Mouse (Mus musculus): ENCODE measurements around the gene Fam114a2. TPM values are rescaled to one million over a fixed set of nuclear protein-coding genes. Genes with fewer than 3 reads are reported as not detected.
A peak's percentile ranks its signal among the peaks of the same experiment; 100 is the strongest.

Fam114a2 gene
- polyA plus RNA-seq, 1 experiment, result 28.7 TPM

- no peak overlapping the region for H3K4me2 ChIP-seq (ENCODE audit: low read depth)
Measured at GRCm38 (mm10) chr11:57467159-57468110, 51.0 kb downstream of the Fam114a2 start.

GRCm38 (mm10) chr11:57465844-57466243, 52.6 kb downstream of the Fam114a2 start:
- Histone ChIP-seq H3K4me2 (ENCODE audit: low read depth) (no peak overlapping the region), H3K36me3 (ENCODE audit: control insufficient read depth, insufficient read depth) (no peaks in the 10 kb centered on the region)
- TF ChIP-seq USF1 (IDR thresholded peaks at IDR 0.05; ENCODE audit: low read depth) (no peak), MYOG (IDR thresholded peaks at IDR 0.05; ENCODE audit: control insufficient read depth in 1 of 3, insufficient read depth in 1 of 3, insufficient read length in 2 of 3, low read depth in 2 of 3) (no peak), REST (IDR thresholded peaks at IDR 0.05; ENCODE audit: insufficient read depth, insufficient read length) (no peak)

More at GRCm38 (mm10) chr11:57467159-57468110, 51.0 kb downstream of the Fam114a2 start:
- Histone ChIP-seq H3K27me3 (ENCODE audit: control insufficient read depth, insufficient read depth, insufficient read length) (no peaks in the 10 kb centered on the region), H3K79me2 (ENCODE audit: control insufficient read depth, insufficient read depth) (no peaks in the 10 kb centered on the region), H3K4me3 (no peak overlapping the region), H3ac (ENCODE audit: control insufficient read depth, insufficient read length) (no peak overlapping the region), H3K36me3 (ENCODE audit: control insufficient read depth, insufficient read depth) (no peaks in the 10 kb centered on the region)
- TF ChIP-seq TCF12 (IDR thresholded peaks at IDR 0.05; ENCODE audit: insufficient read depth, poor library complexity, severe bottlenecking), result no peak
- no peak for TF ChIP-seq POLR2AphosphoS2 (IDR thresholded peaks at IDR 0.05; ENCODE audit: insufficient read length, low read depth)
- no peak for TF ChIP-seq CEBPB (IDR thresholded peaks at IDR 0.05; ENCODE audit: insufficient read depth, poor library complexity, severe bottlenecking)
- no peak for TF ChIP-seq POLR2A (IDR thresholded peaks at IDR 0.05; ENCODE audit: insufficient read length, low read depth)
- TF ChIP-seq SRF (IDR thresholded peaks at IDR 0.05; ENCODE audit: control insufficient read depth, insufficient read length, low read depth), result no peak
- TF ChIP-seq E2F4 (IDR thresholded peaks at IDR 0.05; ENCODE audit: insufficient read depth), result no peak
- no peak for TF ChIP-seq MAX (IDR thresholded peaks at IDR 0.05; ENCODE audit: low read depth)
- TF ChIP-seq USF1 (IDR thresholded peaks at IDR 0.05; ENCODE audit: low read depth), result no peak

GRCm38 (mm10) chr11:57465025-57465424, 53.4 kb downstream of the Fam114a2 start:
- TF ChIP-seq USF1 (IDR thresholded peaks at IDR 0.05; ENCODE audit: low read depth) (no peak), REST (IDR thresholded peaks at IDR 0.05; ENCODE audit: insufficient read depth, insufficient read length) (no peak), CEBPB (IDR thresholded peaks at IDR 0.05; ENCODE audit: insufficient read depth, poor library complexity, severe bottlenecking) (no peak), E2F4 (IDR thresholded peaks at IDR 0.05; ENCODE audit: insufficient read depth) (no peak), POLR2A (IDR thresholded peaks at IDR 0.05; ENCODE audit: insufficient read length, low read depth) (no peak), MAX (IDR thresholded peaks at IDR 0.05; ENCODE audit: low read depth) (no peak), TCF12 (IDR thresholded peaks at IDR 0.05; ENCODE audit: insufficient read depth, poor library complexity, severe bottlenecking) (no peak), MYOG (IDR thresholded peaks at IDR 0.05; ENCODE audit: control insufficient read depth in 1 of 3, insufficient read depth in 1 of 3, insufficient read length in 2 of 3, low read depth in 2 of 3) (no peak), TCF3 (IDR thresholded peaks at IDR 0.05; ENCODE audit: insufficient read length, low read depth) (no peak)
- Histone ChIP-seq H3K4me2 (ENCODE audit: low read depth) (no peak overlapping the region), H3ac (ENCODE audit: control insufficient read depth, insufficient read length) (no peak overlapping the region), H3K36me3 (ENCODE audit: control insufficient read depth, insufficient read depth) (no peaks in the 10 kb centered on the region), H3K27me3 (ENCODE audit: control insufficient read depth, insufficient read depth, insufficient read length) (no peaks in the 10 kb centered on the region), H3K4me3 (no peak overlapping the region), H3K79me2 (ENCODE audit: control insufficient read depth, insufficient read depth) (no peaks in the 10 kb centered on the region)

More at GRCm38 (mm10) chr11:57465844-57466243, 52.6 kb downstream of the Fam114a2 start:
- Histone ChIP-seq H3K4me3 (no peak overlapping the region), H3ac (ENCODE audit: control insufficient read depth, insufficient read length) (no peak overlapping the region), H3K27me3 (ENCODE audit: control insufficient read depth, insufficient read depth, insufficient read length) (no peaks in the 10 kb centered on the region), H3K79me2 (ENCODE audit: control insufficient read depth, insufficient read depth) (no peaks in the 10 kb centered on the region)

DNA sequence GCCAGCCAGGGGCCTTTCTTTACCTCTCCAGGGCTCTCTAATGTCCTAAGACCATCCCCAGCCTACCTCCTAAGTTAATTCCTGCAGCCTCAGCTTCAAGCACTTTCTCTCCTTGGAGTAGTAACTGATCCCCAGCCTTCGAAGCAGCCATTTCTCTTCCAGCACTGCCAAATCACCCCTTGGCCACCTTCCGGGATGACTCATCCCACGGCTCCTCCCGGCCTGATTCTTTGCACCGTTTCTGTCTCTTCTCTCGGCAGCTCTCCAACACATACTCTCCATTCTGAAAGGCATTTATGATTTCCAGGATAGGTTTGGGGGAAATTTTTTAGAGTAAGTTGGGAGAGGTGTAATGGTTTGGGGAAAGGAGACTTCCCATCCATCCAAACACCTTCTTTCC, 58.7 kb downstream of the Fam114a2 start:
- Histone ChIP-seq H3K36me3 (ENCODE audit: control insufficient read depth, insufficient read depth) (no peaks in the 10 kb centered on the region), H3K79me2 (ENCODE audit: control insufficient read depth, insufficient read depth) (no peaks in the 10 kb centered on the region), H3K27me3 (ENCODE audit: control insufficient read depth, insufficient read depth, insufficient read length) (no peaks in the 10 kb centered on the region), H3ac (ENCODE audit: control insufficient read depth, insufficient read length) (no peak overlapping the region), H3K4me3 (no peak overlapping the region), H3K4me2 (ENCODE audit: low read depth) (peak overlapping the region; percentile 10)
- no peak for TF ChIP-seq MYOG (IDR thresholded peaks at IDR 0.05; ENCODE audit: control insufficient read depth in 1 of 3, insufficient read depth in 1 of 3, insufficient read length in 2 of 3, low read depth in 2 of 3)
- TF ChIP-seq REST (IDR thresholded peaks at IDR 0.05; ENCODE audit: insufficient read depth, insufficient read length), result no peak
- TF ChIP-seq POLR2AphosphoS2 (IDR thresholded peaks at IDR 0.05; ENCODE audit: insufficient read length, low read depth), result no peak
- no peak for TF ChIP-seq POLR2A (IDR thresholded peaks at IDR 0.05; ENCODE audit: insufficient read length, low read depth)
- no peak for TF ChIP-seq MAX (IDR thresholded peaks at IDR 0.05; ENCODE audit: low read depth)
- no peak for TF ChIP-seq TCF12 (IDR thresholded peaks at IDR 0.05; ENCODE audit: insufficient read depth, poor library complexity, severe bottlenecking)
- TF ChIP-seq TCF3 (IDR thresholded peaks at IDR 0.05; ENCODE audit: insufficient read length, low read depth), result no peak
- no peak for TF ChIP-seq SRF (IDR thresholded peaks at IDR 0.05; ENCODE audit: control insufficient read depth, insufficient read length, low read depth)
- no peak for TF ChIP-seq MYOD1 (IDR thresholded peaks at IDR 0.05; ENCODE audit: control insufficient read depth in 1 of 3, insufficient read length in 2 of 3, low read depth in 2 of 3)
- no peak for TF ChIP-seq USF1 (IDR thresholded peaks at IDR 0.05; ENCODE audit: low read depth)
- no peak for TF ChIP-seq CEBPB (IDR thresholded peaks at IDR 0.05; ENCODE audit: insufficient read depth, poor library complexity, severe bottlenecking)
- no peak for TF ChIP-seq E2F4 (IDR thresholded peaks at IDR 0.05; ENCODE audit: insufficient read depth)

DNA sequence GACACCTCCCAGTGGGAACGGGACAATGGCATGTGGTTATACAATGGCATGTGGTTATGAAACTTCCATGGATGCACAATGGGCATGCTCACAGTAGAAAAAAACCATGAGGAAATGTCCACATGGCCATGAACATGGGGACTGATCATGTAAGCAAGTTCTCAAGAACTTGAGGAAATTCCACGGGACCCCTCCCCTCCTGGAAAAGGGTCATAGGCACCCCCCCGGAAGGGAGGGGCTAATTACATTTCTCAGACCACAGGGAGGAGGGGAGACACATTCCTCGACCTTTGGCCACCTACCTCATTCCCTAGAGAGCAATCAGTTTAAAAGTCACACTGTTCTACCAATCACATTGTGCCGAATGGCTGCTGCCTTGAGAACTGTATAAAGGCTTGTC, 64.0 kb downstream of the Fam114a2 start:
- no peaks in the 10 kb centered on the region for H3K36me3 ChIP-seq (ENCODE audit: control insufficient read depth, insufficient read depth)
- no peak overlapping the region for H3K4me3 ChIP-seq
- TF ChIP-seq MYOD1 (IDR thresholded peaks at IDR 0.05; ENCODE audit: control insufficient read depth in 1 of 3, insufficient read length in 2 of 3, low read depth in 2 of 3) (no peak), POLR2A (IDR thresholded peaks at IDR 0.05; ENCODE audit: insufficient read length, low read depth) (no peak)
- H3K27me3 ChIP-seq (ENCODE audit: control insufficient read depth, insufficient read depth, insufficient read length), result no peaks in the 10 kb centered on the region
- no peak overlapping the region for H3ac ChIP-seq (ENCODE audit: control insufficient read depth, insufficient read length)
- no peak overlapping the region for H3K4me2 ChIP-seq (ENCODE audit: low read depth)
- H3K79me2 ChIP-seq (ENCODE audit: control insufficient read depth, insufficient read depth), result no peaks in the 10 kb centered on the region
